Mouse (Mus musculus) brain, embryonic 14.5 days (tissue): ENCODE data around the gene Syne4.

Experiments
- CTCF ChIP-seq: fragments of 200-500 bp; IDR thresholded peaks from 2 replicates; pipeline ENCODE4 v1.5.1; 2012; ENCODE audit warnings: inconsistent platforms, mild to moderate bottlenecking, moderate library complexity, borderline replicate concordance; ENCODE audit not compliant: insufficient read depth, insufficient read length; ENCODE audit errors: extremely low read depth
- POLR2A ChIP-seq: fragments of 200-500 bp; IDR thresholded peaks from 2 replicates; pipeline ENCODE4 v1.6.1; 2012; ENCODE audit warnings: mild to moderate bottlenecking, inconsistent platforms, borderline replicate concordance; ENCODE audit not compliant: poor library complexity, insufficient read depth, insufficient read length, severe bottlenecking; ENCODE audit errors: extremely low read depth

GRCm38 (mm10) chr7:30346635-30347379, 32.2 kb downstream of the Syne4 start:
- TF ChIP-seq POLR2A (no peak), CTCF (no peak)
